Mouse (Mus musculus) midbrain, embryonic 15.5 days (tissue): ENCODE results near the gene Nom1. TPM values are rescaled to one million over a fixed set of nuclear protein-coding genes. Genes with fewer than 3 reads are reported as not detected.
A peak's percentile ranks its signal among the peaks of the same experiment; 100 is the strongest.
"Not testable (repeated sequence)": the region's sequence is repeated elsewhere in the genome, so short reads cannot be mapped to it uniquely, and the experiment has no call there.

Experiments used
- ATAC-seq: fragments of 200-750 bp; cut with Nextera tagmentation; replicated peaks from 2 replicates; pipeline ENCODE4 v1.8.0; 2017; ENCODE audit warnings: moderate TSS enrichment
- H3K27ac ChIP-seq: fragments of 300-500 bp; sonication (generic); 2 replicates; pipeline ENCODE4 v1.5.1; 2015; ENCODE audit warnings: mild to moderate bottlenecking, inconsistent platforms
- H3K27me3 ChIP-seq: fragments of 300-500 bp; sonication (generic); replicated peaks from 2 replicates; pipeline ENCODE4 v1.6.1; 2015; ENCODE audit warnings: inconsistent platforms
- H3K36me3 ChIP-seq: fragments of 300-500 bp; sonication (generic); replicated peaks from 2 replicates; pipeline ENCODE4 v1.6.1; 2015; ENCODE audit warnings: inconsistent platforms
- H3K4me1 ChIP-seq: fragments of 300-500 bp; sonication (generic); 2 replicates; pipeline ENCODE4 v1.6.1; 2015; ENCODE audit warnings: inconsistent platforms
- H3K4me2 ChIP-seq: fragments of 300-500 bp; sonication (generic); 2 replicates; pipeline ENCODE4 v1.6.1; 2015; ENCODE audit warnings: inconsistent platforms, mild to moderate bottlenecking, moderate library complexity
- H3K4me3 ChIP-seq: fragments of 300-500 bp; sonication (generic); 2 replicates; pipeline ENCODE4 v1.5.1; 2015; ENCODE audit warnings: mild to moderate bottlenecking, inconsistent platforms
- H3K9ac ChIP-seq: fragments of 300-500 bp; sonication (generic); 2 replicates; pipeline ENCODE4 v1.6.1; 2015; ENCODE audit warnings: mild to moderate bottlenecking, inconsistent platforms
- H3K9me3 ChIP-seq: fragments of 300-500 bp; sonication (generic); 2 replicates; pipeline ENCODE4 v1.6.1; 2016; ENCODE audit warnings: inconsistent platforms
- WGBS: fragments of 180-500 bp; shearing (Covaris S2); methylation state at CpG from one replicate; pipeline ENCODE4 v1.1.7; 2015; ENCODE audit warnings: mixed read lengths; 5-methylcytosine and 5-hydroxymethylcytosine counted together
- polyA plus RNA-seq: library from polyadenylated mRNA; unstranded; fragments of >200 nt; fragmentation: Nextera tagmentation; extraction: Ambion mirVana; gene quantifications from 2 replicates; pipeline ENCODE4 v1.2.1, GENCODE M21; 2015

Nom1 gene
- polyA plus RNA-seq, result 20.6 and 22.6 TPM in 2 replicates

DNA sequence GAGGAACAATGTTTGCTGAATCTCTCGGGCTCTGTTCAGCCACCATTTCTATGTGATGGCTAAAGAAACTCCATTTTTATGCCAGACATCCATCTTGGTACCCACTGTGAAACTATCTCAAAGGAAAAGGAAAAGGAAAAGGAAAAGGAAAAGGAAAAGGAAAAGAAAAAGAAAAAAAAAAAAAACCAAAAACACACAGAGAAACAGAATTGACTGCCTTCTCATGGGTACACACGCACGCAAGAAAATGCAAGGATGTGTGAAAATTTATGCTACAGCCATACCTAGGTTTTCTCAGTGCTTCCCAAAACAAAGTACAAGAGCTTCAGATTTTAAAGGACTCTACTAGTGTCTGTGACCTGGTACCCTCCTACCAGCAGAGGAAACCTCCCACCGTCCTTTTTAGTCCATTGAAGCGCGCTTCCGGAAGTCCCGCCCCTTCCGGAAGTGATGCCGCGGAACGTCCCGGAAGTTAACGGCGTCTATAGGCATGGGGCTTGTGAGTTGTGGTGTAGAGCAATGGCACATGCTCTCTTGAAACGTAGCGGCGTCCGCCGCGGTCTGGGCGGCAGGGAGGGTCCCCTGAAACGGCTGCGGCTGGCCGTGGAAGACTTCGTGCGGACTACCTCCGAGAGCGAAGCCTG, at the start of gene Nom1:
Nom1 (plus strand) TSS at position 437 of the 644 bp plus-strand sequence.
- Histone ChIP-seq H3K9me3 (no peaks in the 10 kb centered on the region), H3K27me3 (no peaks in the 10 kb centered on the region)
- 5% methylated on average over 29 of the region's 29 CpGs for WGBS

DNA sequence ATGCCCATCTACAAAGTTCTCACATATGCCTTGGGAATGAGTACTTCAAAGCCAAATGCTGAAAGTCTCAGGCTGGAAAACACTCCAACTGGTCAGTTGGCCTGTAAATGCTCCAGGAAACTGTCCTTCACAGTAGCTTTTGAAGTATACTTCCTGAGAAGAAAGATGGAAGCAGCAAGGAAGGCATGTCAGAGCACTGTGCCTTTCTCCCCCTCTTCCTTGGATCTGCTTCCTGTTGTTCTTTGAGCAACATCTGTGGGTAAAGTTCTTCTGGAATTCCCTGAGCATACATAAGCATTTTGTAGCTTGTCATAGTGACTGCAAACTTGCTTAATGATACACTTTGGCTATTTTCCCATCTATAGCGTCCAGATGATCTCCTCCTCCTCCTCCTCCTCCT, 46.9 kb upstream of the Nom1 start:
- H3K27ac ChIP-seq, result no peak overlapping the region
- H3K27me3 ChIP-seq, result no peaks in the 10 kb centered on the region
- H3K9ac ChIP-seq, result no peak overlapping the region
- no peak overlapping the region for H3K4me2 ChIP-seq
- H3K36me3 ChIP-seq, result no peaks in the 10 kb centered on the region
- 39% methylated on average over 1 of the region's 1 CpGs for WGBS
- no peaks in the 10 kb centered on the region for H3K4me1 ChIP-seq
- ATAC-seq, result no peak
- H3K4me3 ChIP-seq, result no peak overlapping the region
- H3K9me3 ChIP-seq, result no peaks in the 10 kb centered on the region

More for the DNA sequence above, at the start of gene Nom1:
- H3K4me1 ChIP-seq, result peaks cover 23% of the 10 kb centered on the region
- H3K36me3 ChIP-seq, result peaks cover 22% of the 10 kb centered on the region
- H3K27ac ChIP-seq, result peak within 1 kb of the TSS; percentile 81
- H3K4me2 ChIP-seq, result peak within 1 kb of the TSS; percentile 97
- peak within 1 kb of the TSS; percentile 89 for H3K4me3 ChIP-seq
- ATAC-seq, result peak; percentile 100
- peak within 1 kb of the TSS; percentile 81 for H3K9ac ChIP-seq

DNA sequence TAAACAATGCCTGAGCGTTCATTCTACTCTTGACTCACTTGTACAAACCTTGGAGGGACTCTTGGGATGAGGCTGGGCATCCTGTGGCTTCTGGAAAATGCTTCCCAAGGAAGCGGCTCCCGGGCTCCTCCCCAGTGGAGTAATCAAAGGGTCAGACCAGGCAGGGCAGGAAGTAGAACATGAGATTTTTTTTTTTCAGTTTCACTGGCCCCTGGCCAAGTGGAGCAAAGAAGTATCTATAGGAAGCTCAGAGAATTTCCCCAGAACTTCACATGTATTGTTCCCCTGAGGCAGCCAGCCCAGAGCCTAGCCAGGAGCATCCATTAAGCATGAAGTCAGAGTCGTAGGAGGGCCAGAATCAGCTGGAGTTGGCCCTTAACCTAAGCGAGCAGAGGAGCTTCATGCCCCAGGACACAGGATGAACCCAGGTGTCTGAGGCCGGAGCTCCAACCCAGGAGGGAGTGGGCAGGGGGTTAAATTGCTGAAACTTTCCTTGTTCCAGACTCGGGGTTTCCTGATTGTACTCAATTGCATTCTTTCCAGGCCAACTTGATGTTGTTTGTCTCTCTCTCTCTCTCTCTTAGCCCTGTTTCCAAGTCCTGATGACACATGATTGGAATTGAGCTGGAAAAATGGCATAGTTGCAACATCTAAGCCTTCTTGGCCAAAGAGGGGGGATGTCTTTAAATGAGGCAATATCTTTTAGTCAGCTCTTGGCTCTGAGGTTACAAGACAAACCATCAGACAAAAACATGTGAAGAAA, 46.1 kb upstream of the Nom1 start:
- H3K4me3 ChIP-seq, result no peak overlapping the region
- H3K9me3 ChIP-seq, result no peaks in the 10 kb centered on the region
- WGBS, result 52% methylated on average over 7 of the region's 7 CpGs
- H3K9ac ChIP-seq, result no peak overlapping the region
- no peaks in the 10 kb centered on the region for H3K36me3 ChIP-seq
- no peaks in the 10 kb centered on the region for H3K4me1 ChIP-seq
- no peaks in the 10 kb centered on the region for H3K27me3 ChIP-seq
- no peak overlapping the region for H3K4me2 ChIP-seq
- ATAC-seq, result no peak
- no peak overlapping the region for H3K27ac ChIP-seq

DNA sequence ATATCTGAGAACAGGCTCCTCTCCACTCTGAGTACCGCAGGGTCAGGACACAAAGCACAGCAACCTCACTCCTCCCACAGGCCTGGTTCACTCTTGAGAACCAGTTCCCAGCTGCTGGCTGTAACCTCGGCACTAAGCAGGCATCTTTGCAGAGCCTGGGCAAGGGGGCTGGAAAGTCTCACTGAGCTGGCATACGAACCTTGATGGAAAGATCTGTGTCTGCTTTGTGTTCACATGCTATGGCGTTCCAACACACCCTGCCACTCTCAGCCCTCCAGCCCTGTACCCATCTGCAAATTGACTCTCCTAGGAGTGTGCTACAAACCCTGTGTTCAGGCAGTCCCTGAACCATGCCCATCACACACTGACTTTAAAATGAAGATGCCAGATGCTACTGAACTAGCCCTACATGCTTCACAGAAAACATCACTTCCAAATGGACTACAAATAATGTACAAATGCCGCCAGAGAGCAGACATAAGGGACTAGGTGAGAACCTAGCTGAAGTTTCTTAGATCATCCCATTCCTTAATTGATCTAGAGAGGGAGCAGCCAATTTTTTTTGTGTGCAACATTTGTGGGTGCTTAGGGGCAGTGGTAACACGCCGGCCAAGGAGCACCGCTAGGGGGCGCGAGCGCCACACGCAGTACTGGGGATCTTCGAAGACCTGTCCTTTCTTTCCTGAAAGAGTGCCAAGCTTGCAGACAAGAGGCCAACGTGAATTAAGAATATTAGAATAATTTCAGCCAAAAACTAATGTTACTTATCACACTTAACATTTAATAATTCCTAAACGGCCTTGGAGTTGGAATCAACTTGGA, 45.3 kb upstream of the Nom1 start:
- no peak overlapping the region for H3K4me3 ChIP-seq
- H3K9ac ChIP-seq, result no peak overlapping the region
- WGBS, result 22% methylated on average over 15 of the region's 15 CpGs
- H3K4me1 ChIP-seq, result no peaks in the 10 kb centered on the region
- no peak for ATAC-seq
- H3K27me3 ChIP-seq, result no peaks in the 10 kb centered on the region
- H3K4me2 ChIP-seq, result no peak overlapping the region
- no peaks in the 10 kb centered on the region for H3K36me3 ChIP-seq
- no peaks in the 10 kb centered on the region for H3K9me3 ChIP-seq
- no peak overlapping the region for H3K27ac ChIP-seq

DNA sequence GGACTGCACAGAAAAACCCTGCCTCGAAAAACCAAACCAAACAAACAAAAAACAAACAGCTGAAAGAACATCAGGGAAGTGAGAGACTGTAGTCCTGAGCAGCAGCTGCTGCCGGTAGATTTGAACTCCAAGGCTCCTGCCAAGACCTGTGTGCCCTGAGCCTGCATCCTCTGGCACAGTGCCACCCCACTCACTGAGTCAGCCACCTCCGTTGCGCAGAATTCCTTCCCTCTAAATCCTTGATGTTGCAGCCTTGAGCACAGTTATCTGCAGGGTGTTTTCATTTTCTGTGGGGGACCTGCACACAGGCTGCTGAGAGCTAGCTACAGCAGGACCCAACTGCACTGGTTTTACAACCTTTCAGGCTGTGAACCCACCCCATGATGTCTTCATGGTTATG, 36.0 kb upstream of the Nom1 start:
- Histone ChIP-seq H3K27ac (no peak overlapping the region), H3K27me3 (no peaks in the 10 kb centered on the region), H3K4me3 (no peak overlapping the region), H3K9ac (no peak overlapping the region), H3K9me3 (no peaks in the 10 kb centered on the region), H3K4me2 (no peak overlapping the region), H3K36me3 (no peaks in the 10 kb centered on the region), H3K4me1 (no peaks in the 10 kb centered on the region)
- WGBS, result 62% methylated on average over 4 of the region's 4 CpGs
- no peak for ATAC-seq

DNA sequence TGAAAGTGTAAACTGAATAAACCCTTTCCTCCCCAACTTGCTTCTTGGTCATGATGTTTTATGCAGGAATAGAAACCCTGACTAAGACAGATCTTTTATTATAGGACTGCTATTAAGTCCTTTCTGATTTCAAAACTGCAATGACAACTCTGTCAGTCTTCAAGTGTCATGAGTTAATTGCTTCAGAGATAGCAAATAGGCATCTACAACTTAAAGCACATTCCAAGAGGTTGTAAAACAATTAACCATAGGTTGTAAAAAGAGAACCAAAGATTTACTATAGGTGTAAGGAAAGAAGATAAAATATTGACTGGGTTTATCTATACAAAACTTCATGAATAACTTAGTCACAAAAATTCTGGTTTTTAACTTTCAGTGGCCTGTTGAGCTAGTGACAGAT, 23.6 kb upstream of the Nom1 start:
- H3K9me3 ChIP-seq, result no peaks in the 10 kb centered on the region
- H3K36me3 ChIP-seq, result no peaks in the 10 kb centered on the region
- H3K27ac ChIP-seq, result no peak overlapping the region
- H3K4me3 ChIP-seq, result no peak overlapping the region
- H3K4me1 ChIP-seq, result no peaks in the 10 kb centered on the region
- no peak overlapping the region for H3K9ac ChIP-seq
- no peaks in the 10 kb centered on the region for H3K27me3 ChIP-seq
- ATAC-seq, result no peak
- H3K4me2 ChIP-seq, result no peak overlapping the region

DNA sequence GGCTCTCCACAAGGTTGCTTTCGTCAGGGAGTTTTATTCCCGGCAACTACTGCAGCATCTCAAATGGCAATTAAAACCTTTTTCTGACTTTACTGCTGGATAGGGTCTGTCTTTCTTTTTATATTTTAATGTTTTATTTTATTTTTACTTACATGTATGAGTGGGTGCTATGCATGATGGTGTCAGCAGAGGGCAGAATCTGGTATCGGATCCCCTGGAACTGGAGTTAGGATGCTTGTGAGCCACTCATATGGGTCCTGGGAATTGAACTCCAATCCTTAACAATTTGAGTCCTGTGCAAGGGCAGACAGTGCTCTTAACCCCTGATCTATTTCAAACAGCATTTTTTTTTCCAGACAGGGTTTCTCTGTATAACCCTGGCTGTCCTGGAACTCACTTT, 21.4 kb upstream of the Nom1 start:
- no peak overlapping the region for H3K4me2 ChIP-seq
- H3K4me1 ChIP-seq, result no peaks in the 10 kb centered on the region
- no peak overlapping the region for H3K9ac ChIP-seq
- no peaks in the 10 kb centered on the region for H3K27me3 ChIP-seq
- no peaks in the 10 kb centered on the region for H3K36me3 ChIP-seq
- H3K27ac ChIP-seq, result no peak overlapping the region
- 82% methylated on average over 3 of the region's 3 CpGs for whole genome bisulfite sequencing
- ATAC-seq, result no peak
- no peaks in the 10 kb centered on the region for H3K9me3 ChIP-seq
- H3K4me3 ChIP-seq, result no peak overlapping the region

DNA sequence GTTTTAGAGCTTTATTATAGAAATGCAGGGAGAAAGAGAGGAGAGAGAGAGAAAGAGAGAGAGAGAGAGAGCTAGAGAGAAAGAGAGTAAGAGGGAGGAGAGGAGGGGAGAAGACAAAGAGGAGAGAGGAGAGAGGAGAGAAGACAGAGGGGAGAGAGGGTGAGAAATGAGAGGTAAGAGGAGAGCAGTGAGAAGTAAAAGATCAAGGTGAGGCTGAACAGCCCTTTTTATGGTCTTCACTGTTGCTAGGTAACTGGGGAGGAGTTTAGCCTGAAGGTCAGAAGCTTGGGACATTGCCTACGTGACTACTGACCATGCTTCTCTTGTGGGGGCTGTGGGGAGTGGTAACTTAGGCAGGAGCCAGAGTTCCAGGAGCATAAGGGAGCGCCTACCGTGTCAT, 11.1 kb upstream of the Nom1 start:
- H3K27me3 ChIP-seq, H3K9me3 ChIP-seq, H3K27ac ChIP-seq, H3K4me2 ChIP-seq, H3K4me3 ChIP-seq, ATAC-seq, H3K9ac ChIP-seq, H3K4me1 ChIP-seq, H3K36me3 ChIP-seq: not testable (repeated sequence)
- WGBS, result 72% methylated on average over 3 of the region's 3 CpGs

DNA sequence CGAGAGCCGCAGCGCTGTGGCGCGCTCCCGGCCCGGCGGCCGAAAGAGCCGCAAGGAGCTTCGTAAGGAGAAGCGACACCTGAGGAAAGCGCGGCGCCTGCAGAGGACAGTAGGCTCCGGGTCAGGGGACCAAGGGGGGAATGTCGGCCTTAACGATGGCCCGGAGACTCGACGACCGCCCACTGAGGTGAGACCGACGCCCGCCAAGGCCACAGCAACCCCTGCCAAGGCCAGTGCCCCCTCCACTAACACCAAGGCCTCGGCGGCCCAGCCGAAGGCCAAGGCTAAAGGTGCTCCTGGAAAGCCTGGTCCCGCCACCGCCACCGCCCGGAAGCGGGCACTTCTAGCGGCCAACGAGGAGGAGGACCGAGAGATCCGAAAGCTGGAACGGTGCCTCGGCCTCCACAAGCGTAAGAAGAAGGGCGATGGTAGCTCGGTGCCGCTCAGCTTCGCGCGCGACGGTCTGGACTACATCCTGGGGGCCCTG, 451 bp downstream of the Nom1 start:
- Histone ChIP-seq H3K27ac (peak overlapping the region; percentile 81), H3K9me3 (no peaks in the 10 kb centered on the region), H3K36me3 (peaks cover 24% of the 10 kb centered on the region), H3K4me3 (peak overlapping the region; percentile 89), H3K27me3 (no peaks in the 10 kb centered on the region), H3K4me2 (peak overlapping the region; percentile 97), H3K4me1 (peaks cover 23% of the 10 kb centered on the region), H3K9ac (peak overlapping the region; percentile 81)
- peak; percentile 79; the same call in 1 of the 2 replicates for ATAC-seq
- under 1% methylated on average over 48 of the region's 48 CpGs for WGBS

DNA sequence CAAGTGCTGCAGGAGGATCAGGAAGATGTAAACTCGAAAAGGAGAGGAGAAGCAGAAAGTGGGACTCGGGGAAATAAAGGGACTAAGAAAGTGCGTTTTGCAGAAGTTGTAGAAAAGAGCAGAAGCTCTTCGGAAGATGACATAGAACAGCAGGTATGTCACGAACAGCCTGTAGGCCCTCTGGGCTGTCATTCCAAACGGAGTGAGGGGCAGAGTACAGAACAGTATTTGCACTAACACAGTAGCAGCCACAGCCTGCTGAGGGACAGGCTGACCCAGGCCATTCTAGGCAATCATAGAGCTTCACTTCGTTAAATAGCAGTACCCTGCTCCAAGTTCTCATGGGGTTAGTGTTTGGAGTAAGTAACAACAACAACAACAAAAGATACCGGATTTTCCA, 1.0 kb downstream of the Nom1 start:
- Histone ChIP-seq H3K36me3 (peaks cover 24% of the 10 kb centered on the region), H3K27me3 (no peaks in the 10 kb centered on the region), H3K4me2 (peak overlapping the region; percentile 97), H3K9ac (peak overlapping the region; percentile 81), H3K4me3 (peak overlapping the region; percentile 89), H3K27ac (no peak overlapping the region), H3K4me1 (peaks cover 23% of the 10 kb centered on the region), H3K9me3 (no peaks in the 10 kb centered on the region)
- 53% methylated on average over 8 of the region's 8 CpGs for WGBS
- ATAC-seq, result no peak

DNA sequence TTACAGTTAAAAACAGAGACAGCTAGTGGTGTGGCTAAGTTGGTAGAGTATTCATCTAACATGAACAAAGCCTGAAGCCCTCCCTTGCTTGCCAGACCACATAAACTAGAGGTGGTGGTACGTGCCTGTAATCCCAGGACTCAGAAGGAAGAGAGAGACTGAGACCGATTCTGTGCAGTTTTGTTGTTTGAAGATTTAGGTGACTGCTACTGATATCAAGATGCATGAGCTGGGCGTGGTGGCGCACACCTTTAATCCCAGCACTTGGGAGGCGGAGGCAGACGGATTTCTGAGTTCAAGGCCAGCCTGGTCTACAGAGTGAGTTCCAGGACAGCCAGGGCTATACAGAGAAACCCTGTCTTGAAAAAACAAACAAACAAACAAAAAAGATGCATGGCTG, 2.3 kb downstream of the Nom1 start:
- ATAC-seq, H3K4me2 ChIP-seq, H3K9ac ChIP-seq, H3K27me3 ChIP-seq, H3K4me3 ChIP-seq, H3K27ac ChIP-seq, H3K9me3 ChIP-seq: not testable (repeated sequence)
- Histone ChIP-seq H3K4me1 (peaks cover 23% of the 10 kb centered on the region), H3K36me3 (peaks cover 37% of the 10 kb centered on the region)
- 92% methylated on average over 6 of the region's 6 CpGs for WGBS

DNA sequence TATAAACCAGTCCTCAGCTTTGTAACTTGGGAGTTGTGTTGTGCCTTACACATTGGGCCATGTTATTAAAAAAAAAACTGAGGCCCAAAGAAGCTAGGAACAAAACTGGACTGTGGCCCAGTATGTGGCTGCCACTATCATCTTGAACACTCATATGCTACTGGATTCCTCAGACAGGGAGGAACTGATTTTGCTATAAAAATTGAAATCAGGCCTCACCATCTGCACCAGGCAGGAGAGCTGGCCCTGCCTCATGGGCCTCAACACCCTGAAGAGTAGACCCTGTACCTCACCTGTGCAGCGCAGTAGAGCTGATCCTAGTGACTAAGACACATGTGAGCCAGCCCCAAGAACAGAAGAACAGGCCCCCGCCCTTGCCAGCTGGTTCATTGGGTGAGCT, 10.8 kb downstream of the Nom1 start:
- Histone ChIP-seq H3K9me3 (no peaks in the 10 kb centered on the region), H3K27ac (no peak overlapping the region), H3K9ac (no peak overlapping the region), H3K4me3 (no peak overlapping the region), H3K36me3 (peaks cover 70% of the 10 kb centered on the region), H3K4me2 (no peak overlapping the region), H3K4me1 (no peaks in the 10 kb centered on the region), H3K27me3 (no peaks in the 10 kb centered on the region)
- ATAC-seq, result no peak
- 100% methylated on average over 2 of the region's 2 CpGs for WGBS
